Mouse (Mus musculus) liver, embryonic 14.5 days (tissue): ENCODE results near the gene Stag1. TPM values are rescaled to one million over a fixed set of nuclear protein-coding genes. Genes with fewer than 3 reads are reported as not detected.
"Not testable (repeated sequence)": the region's sequence is repeated elsewhere in the genome, so short reads cannot be mapped to it uniquely, and the experiment has no call there.

Source experiments
- ATAC-seq: fragments of 200-750 bp; cut with Nextera tagmentation; 2 replicates; pipeline ENCODE4 v1.8.0; 2017; ENCODE audit warnings: moderate number of reproducible peaks, mild to moderate bottlenecking, moderate library complexity; ENCODE audit not compliant: insufficient read depth
- DNase-seq, 3 experiments: peaks; one replicate each; pipeline ENCODE4 v3.0.0-alpha.2; 2012 to 2013; ENCODE audit warnings: low read depth in 3 of 3, low spot score in 3 of 3
- H3K27ac ChIP-seq: fragments of 300-500 bp; sonication (generic); 2 replicates; pipeline ENCODE4 v1.5.1; 2014; ENCODE audit warnings: moderate library complexity, mild to moderate bottlenecking, control low read depth, inconsistent platforms
- H3K27me3 ChIP-seq: fragments of 300-500 bp; sonication (generic); 2 replicates; pipeline ENCODE4 v1.6.1; 2014; ENCODE audit warnings: mild to moderate bottlenecking, low read length, moderate library complexity; ENCODE audit not compliant: control insufficient read depth, insufficient read depth
- H3K36me3 ChIP-seq: fragments of 300-500 bp; sonication (generic); replicated peaks from 2 replicates; pipeline ENCODE4 v1.6.1; 2014; ENCODE audit warnings: low read depth; ENCODE audit not compliant: control insufficient read depth, insufficient read depth
- H3K4me1 ChIP-seq, 2 experiments: fragments of 200-500 bp in 1 of 2; fragments of 300-500 bp in 1 of 2; sonication (generic) in 1 of 2; replicated peaks; 2 replicates each; pipeline ENCODE4 v1.6.1; 2012 to 2014; ENCODE audit warnings: antibody characterized with exemption in 1 of 2, inconsistent platforms in 1 of 2, low read length in 1 of 2; ENCODE audit not compliant: control insufficient read depth in 2 of 2, insufficient read depth in 2 of 2
- H3K4me2 ChIP-seq: fragments of 300-500 bp; sonication (generic); 2 replicates; pipeline ENCODE4 v1.6.1; 2014; ENCODE audit warnings: low read depth, mild to moderate bottlenecking, control low read depth, moderate library complexity
- H3K4me3 ChIP-seq, 2 experiments: fragments of 200-500 bp in 1 of 2; fragments of 300-500 bp in 1 of 2; sonication (generic) in 1 of 2; 2 replicates each; pipeline ENCODE4 v1.5.1; 2012 to 2014; ENCODE audit warnings: low read depth in 2 of 2, low read length in 2 of 2, mild to moderate bottlenecking in 2 of 2, control low read depth in 1 of 2, inconsistent platforms in 1 of 2, moderate library complexity in 1 of 2; ENCODE audit not compliant: insufficient read depth in 1 of 2
- H3K9ac ChIP-seq: fragments of 300-500 bp; sonication (generic); replicated peaks from 2 replicates; pipeline ENCODE4 v1.6.1; 2014; ENCODE audit warnings: mild to moderate bottlenecking, control low read depth, moderate library complexity
- H3K9me3 ChIP-seq: fragments of 300-500 bp; sonication (generic); 2 replicates; pipeline ENCODE4 v1.6.1; 2016; ENCODE audit warnings: low read length, mixed read lengths; ENCODE audit not compliant: control insufficient read depth
- CTCF ChIP-seq: IDR thresholded peaks from 2 replicates; pipeline ENCODE4 v1.5.1; 2016; ENCODE audit warnings: antibody characterized with exemption, low read depth, control low read depth
- EP300 ChIP-seq: IDR thresholded peaks from 2 replicates; pipeline ENCODE4 v1.6.1; 2016; ENCODE audit warnings: antibody characterized with exemption, low read depth
- WGBS: fragments of 180-500 bp; shearing (Covaris S2); extraction: QIAGEN DNeasy Blood & Tissue Kit; methylation state at CpG from one replicate; pipeline ENCODE4 v1.1.7; 2014; ENCODE audit not compliant: insufficient replicate concordance; 5-methylcytosine and 5-hydroxymethylcytosine counted together
- polyA plus RNA-seq, 2 experiments: library from polyadenylated mRNA; depleted of rRNA in 1 of 2; stranded (reverse) in 1 of 2; unstranded in 1 of 2; fragments of >200 nt; fragmentation: Nextera tagmentation in 1 of 2; extraction: Ambion mirVana in 1 of 2; gene quantifications; 2 replicates each; pipeline versions ENCODE4 v1.2.1 to v1.2.3; 2012 to 2014

Gene Stag1
- polyA plus RNA-seq, 2 experiments, result 11.6 to 18.2 TPM

DNA sequence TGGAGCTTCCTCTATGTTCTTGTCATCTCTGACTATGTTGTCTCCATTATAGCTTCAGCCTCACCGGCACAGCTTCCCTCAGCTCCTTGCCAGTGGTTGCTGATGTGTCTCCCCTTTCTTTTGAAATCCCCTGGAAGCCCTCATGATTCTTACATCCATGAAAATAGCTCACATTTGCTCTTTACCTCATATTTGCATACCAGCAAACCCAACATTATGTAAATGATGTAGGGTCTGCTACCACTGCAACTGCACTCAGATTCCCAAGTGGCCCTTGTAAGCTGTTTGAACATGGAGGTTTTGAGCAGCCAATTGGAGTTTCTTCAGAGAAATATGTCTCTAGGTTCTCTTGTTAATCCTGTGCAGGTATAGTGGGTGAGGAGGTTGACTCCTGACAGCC, 110.0 kb downstream of the Stag1 start:
- TF ChIP-seq EP300, result no peak
- TF ChIP-seq CTCF, result no peak
- no peak overlapping the region for H3K27ac ChIP-seq
- H3K27me3 ChIP-seq, result no peaks in the 10 kb centered on the region
- 93% methylated on average over 1 of the region's 1 CpGs for WGBS
- DNase-seq (no peak), ATAC-seq (no peak)
- H3K4me1 ChIP-seq, result no peaks in the 10 kb centered on the region
- no peak overlapping the region for H3K9ac ChIP-seq
- no peak overlapping the region for H3K4me3 ChIP-seq
- no peaks in the 10 kb centered on the region for H3K36me3 ChIP-seq
- no peak overlapping the region for H3K4me2 ChIP-seq
- H3K9me3 ChIP-seq, result no peaks in the 10 kb centered on the region

DNA sequence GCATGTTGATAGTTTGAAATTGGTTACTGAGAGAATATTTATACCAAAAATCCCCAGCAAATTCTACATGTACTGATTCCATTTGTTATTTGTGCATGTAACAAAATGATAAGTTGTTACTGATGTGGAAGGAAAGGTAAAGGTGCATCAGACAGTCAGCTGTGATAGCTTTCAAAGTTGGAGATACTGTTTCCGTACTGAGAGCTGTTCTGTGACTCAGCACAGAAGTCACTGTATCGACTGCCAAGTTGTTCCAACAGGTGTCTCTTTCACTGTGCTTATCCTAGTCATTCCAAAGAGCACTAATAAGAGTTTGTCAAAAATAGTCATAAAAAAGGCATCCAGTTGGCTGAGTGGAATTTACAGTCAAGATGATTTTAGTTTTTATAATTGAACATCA, 114.1 kb downstream of the Stag1 start:
- Histone ChIP-seq H3K36me3 (no peaks in the 10 kb centered on the region), H3K4me2 (no peak overlapping the region), H3K9me3 (no peaks in the 10 kb centered on the region), H3K27ac (no peak overlapping the region), H3K4me1 (no peaks in the 10 kb centered on the region), H3K9ac (no peak overlapping the region), H3K27me3 (no peaks in the 10 kb centered on the region), H3K4me3 (no peak overlapping the region)
- no peak for DNase-seq
- TF ChIP-seq EP300, result no peak
- TF ChIP-seq CTCF, result no peak
- 56% methylated on average over 2 of the region's 2 CpGs for WGBS
- no peak for ATAC-seq

DNA sequence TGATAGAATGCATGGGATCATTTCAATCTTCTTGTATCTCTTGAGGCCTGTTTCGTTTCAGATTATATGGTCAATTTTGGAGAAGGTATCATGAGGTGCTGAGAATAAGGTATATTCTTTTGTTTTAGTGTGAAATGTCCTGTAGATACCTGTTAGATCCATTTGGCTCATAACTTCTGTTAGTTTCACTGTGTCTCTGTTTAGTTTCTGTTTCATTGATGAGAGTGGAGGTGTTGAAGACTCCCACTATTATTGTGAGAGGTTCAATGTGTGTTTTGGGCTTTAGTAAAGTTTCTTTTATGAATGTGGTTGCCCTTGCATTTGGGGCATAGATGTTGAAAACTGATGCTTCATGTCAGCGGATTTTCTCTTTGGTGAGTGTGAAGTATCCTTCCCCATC, 127.2 kb downstream of the Stag1 start:
- H3K4me2 ChIP-seq, H3K27ac ChIP-seq, H3K9me3 ChIP-seq, H3K4me1 ChIP-seq, ATAC-seq, H3K4me3 ChIP-seq, H3K27me3 ChIP-seq, H3K9ac ChIP-seq, H3K36me3 ChIP-seq, DNase-seq: not testable (repeated sequence)
- WGBS, result 74% methylated on average over 2 of the region's 2 CpGs

DNA sequence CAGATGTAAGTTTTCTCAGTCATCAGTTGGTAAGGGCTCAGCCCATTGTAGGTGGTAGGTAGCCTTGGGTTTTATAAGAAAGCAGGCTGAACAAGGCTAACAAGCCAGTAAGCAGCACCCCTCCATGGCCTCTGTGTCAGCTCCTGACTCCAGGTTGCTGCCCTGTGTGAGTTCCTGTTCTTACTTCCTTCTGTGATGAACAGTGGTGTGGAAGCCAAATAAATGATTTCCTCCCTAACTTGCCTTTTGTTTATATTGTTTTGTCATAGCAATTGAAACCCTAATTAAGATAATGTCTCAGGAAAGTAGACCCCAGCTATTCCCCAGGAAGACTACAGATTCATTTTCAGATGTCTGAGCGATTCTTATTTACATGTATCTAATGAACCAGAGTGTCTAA, 134.2 kb downstream of the Stag1 start:
- 87% methylated on average over 1 of the region's 1 CpGs for WGBS
- no peak for TF ChIP-seq CTCF
- no peak for TF ChIP-seq EP300

DNA sequence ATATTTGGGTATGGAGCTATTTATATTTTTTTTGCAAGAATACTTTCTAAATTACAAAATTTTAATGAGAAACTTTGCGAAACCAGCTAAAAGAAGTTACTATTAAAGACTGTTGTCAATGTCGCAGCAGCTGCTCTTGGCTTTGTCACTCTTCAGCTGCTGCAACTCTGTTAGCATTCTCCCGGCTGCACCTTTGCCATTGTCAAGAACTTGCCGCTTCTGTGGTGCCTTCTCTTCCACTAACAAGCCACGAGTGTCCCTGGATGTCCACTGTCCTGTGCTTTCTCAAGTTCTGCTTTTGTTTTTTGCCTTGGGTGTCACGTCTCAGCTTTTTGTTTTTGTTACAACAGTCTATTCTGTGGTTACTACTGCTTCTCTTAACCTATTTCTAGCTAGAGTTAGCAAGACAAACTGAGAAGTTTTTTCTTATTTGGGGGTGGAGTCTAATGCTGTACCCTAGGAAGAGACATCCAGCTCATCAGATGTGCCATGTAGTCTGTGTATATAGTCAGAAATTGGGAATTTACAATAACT, 136.4 kb downstream of the Stag1 start:
- no peaks in the 10 kb centered on the region for H3K27me3 ChIP-seq
- H3K36me3 ChIP-seq, result no peaks in the 10 kb centered on the region
- no peak overlapping the region for H3K4me3 ChIP-seq
- DNase-seq (no peak), ATAC-seq (no peak)
- TF ChIP-seq CTCF, result no peak
- TF ChIP-seq EP300, result no peak
- peaks cover 11 to 13% of the 10 kb centered on the region in 2 experiments for H3K4me1 ChIP-seq
- H3K4me2 ChIP-seq, result no peak overlapping the region
- WGBS, result 62% methylated on average over 6 of the region's 6 CpGs
- no peak overlapping the region for H3K9ac ChIP-seq
- H3K27ac ChIP-seq, result no peak overlapping the region
- H3K9me3 ChIP-seq, result no peaks in the 10 kb centered on the region

More for the DNA sequence above, 134.2 kb downstream of the Stag1 start:
- Histone ChIP-seq H3K36me3 (no peaks in the 10 kb centered on the region), H3K4me2 (no peak overlapping the region), H3K4me1 (peaks cover 11 to 13% of the 10 kb centered on the region in 2 experiments), H3K9ac (no peak overlapping the region), H3K9me3 (no peaks in the 10 kb centered on the region), H3K27me3 (no peaks in the 10 kb centered on the region), H3K4me3 (no peak overlapping the region), H3K27ac (no peak overlapping the region)
- no peak for ATAC-seq
- DNase-seq, result no peak
